Mouse (Mus musculus): ENCODE data around the gene Zfp11. TPM values are rescaled to one million over a fixed set of nuclear protein-coding genes. Genes with fewer than 3 reads are reported as not detected.

Zfp11 gene
- polyA plus RNA-seq, 1 experiment from 2014 or later: 6.3 TPM

DNA sequence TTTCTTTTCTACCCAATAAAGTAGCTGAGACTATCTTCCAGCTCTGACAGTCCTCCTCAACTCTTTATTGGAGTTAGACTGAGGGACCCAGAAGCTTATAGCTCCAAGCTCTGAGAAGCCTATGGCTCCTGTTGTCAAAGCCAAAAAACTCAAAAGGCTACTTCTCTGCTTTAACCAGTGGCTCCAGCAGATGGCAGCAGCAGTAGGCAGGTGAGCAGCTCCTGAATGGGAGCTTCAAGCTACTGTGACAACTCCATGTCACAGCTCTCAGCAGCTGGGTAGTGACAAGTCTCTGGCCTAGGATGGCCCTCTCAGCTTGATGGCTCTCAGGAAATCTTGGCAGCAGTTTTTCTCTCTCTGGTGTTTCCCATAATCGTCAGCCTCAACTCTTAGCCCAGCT, 58.8 kb downstream of the Zfp11 start:
- Histone ChIP-seq H3K4me3 (replicated peaks) (no peak overlapping the region), H3K27ac (no peak overlapping the region), H3K4me2 (no peak overlapping the region), H3K36me3 (no peaks in the 10 kb centered on the region), H3K4me1 (replicated peaks) (no peaks in the 10 kb centered on the region), H3K27me3 (no peaks in the 10 kb centered on the region), H3K9ac (replicated peaks) (no peak overlapping the region), H3K9me3 (no peaks in the 10 kb centered on the region)
- WGBS: 19% methylated on average over 1 of the region's 1 CpGs
- no peak for ATAC-seq (ENCODE audit: insufficient number of reproducible peaks, insufficient read depth, low FRiP score, low TSS enrichment, low read depth)

DNA sequence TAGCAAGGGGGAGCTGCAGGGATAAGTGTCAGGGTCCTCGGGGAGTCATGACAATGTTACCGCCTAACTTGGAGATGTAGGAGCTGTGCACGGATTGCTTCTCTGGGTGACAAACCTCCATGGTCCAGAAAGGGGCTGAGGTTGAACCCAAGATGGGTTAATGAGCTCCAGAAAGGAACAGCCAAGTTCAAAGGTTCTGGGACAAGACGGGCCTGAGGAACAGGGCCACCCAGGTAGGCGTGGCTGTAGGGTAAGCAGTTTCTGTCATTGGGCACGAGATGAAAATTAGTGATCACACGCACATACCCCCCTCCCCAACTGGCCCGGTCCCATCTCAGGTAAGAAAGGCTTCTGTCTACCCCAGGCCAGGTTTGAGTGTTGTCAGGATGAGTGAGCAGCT, 62.4 kb downstream of the Zfp11 start:
- H3K27ac ChIP-seq: no peak overlapping the region
- no peak overlapping the region for H3K4me2 ChIP-seq
- H3K4me1 ChIP-seq (replicated peaks): no peaks in the 10 kb centered on the region
- no peak for ATAC-seq (ENCODE audit: insufficient number of reproducible peaks, insufficient read depth, low FRiP score, low TSS enrichment, low read depth)
- H3K4me3 ChIP-seq (replicated peaks): no peak overlapping the region
- no peaks in the 10 kb centered on the region for H3K9me3 ChIP-seq
- H3K36me3 ChIP-seq: no peaks in the 10 kb centered on the region
- no peak overlapping the region for H3K9ac ChIP-seq (replicated peaks)
- WGBS: 79% methylated on average over 8 of the region's 8 CpGs
- no peaks in the 10 kb centered on the region for H3K27me3 ChIP-seq

Other genes starting within 250 kb of the Zfp11 start
- 74.4 and 74.8 TPM in 2 replicates for gene Sfswap, start 168.9 kb downstream of the Zfp11 start, polyA plus RNA-seq (2016; fragmentation: Nextera tagmentation; extraction: Ambion mirVana)
- 2.1 and 2.5 TPM in 2 replicates for gene Mmp17, start 85.9 kb downstream of the Zfp11 start, polyA plus RNA-seq (2016; fragmentation: Nextera tagmentation; extraction: Ambion mirVana)
- not detected in 2 replicates for gene Sept14, start 38.4 kb upstream of the Zfp11 start, polyA plus RNA-seq (2016; fragmentation: Nextera tagmentation; extraction: Ambion mirVana)
- gene Mrps17, start 45.4 kb upstream of the Zfp11 start, polyA plus RNA-seq (2016; fragmentation: Nextera tagmentation; extraction: Ambion mirVana): 178 and 186 TPM in 2 replicates
- 101 and 106 TPM in 2 replicates for gene Nipsnap2, start 55.0 kb upstream of the Zfp11 start, polyA plus RNA-seq (2016; fragmentation: Nextera tagmentation; extraction: Ambion mirVana)
- 28.5 and 28.6 TPM in 2 replicates for gene Psph, start 117.3 kb upstream of the Zfp11 start, polyA plus RNA-seq (2016; fragmentation: Nextera tagmentation; extraction: Ambion mirVana)
- 67.6 and 74.2 TPM in 2 replicates for gene Sumf2, start 176.9 kb upstream of the Zfp11 start, polyA plus RNA-seq (2016; fragmentation: Nextera tagmentation; extraction: Ambion mirVana)
- 926 and 978 TPM in 2 replicates for gene Chchd2, start 217.4 kb upstream of the Zfp11 start, polyA plus RNA-seq (2016; fragmentation: Nextera tagmentation; extraction: Ambion mirVana)
- 10.9 and 11.9 TPM in 2 replicates for gene Zbed5, start 225.6 kb upstream of the Zfp11 start, polyA plus RNA-seq (2016; fragmentation: Nextera tagmentation; extraction: Ambion mirVana)
- 0.24 and 0.36 TPM in 2 replicates for gene Phkg1, start 228.4 kb upstream of the Zfp11 start, polyA plus RNA-seq (2016; fragmentation: Nextera tagmentation; extraction: Ambion mirVana)
- gene Nupr1l, start 238.4 kb upstream of the Zfp11 start, polyA plus RNA-seq (2016; fragmentation: Nextera tagmentation; extraction: Ambion mirVana): 5.0 and 6.2 TPM in 2 replicates

All from limb, embryonic 12.5 days (tissue).